Mouse (Mus musculus): ENCODE data around the gene N4bp2l2.

Gene N4bp2l2

DNA sequence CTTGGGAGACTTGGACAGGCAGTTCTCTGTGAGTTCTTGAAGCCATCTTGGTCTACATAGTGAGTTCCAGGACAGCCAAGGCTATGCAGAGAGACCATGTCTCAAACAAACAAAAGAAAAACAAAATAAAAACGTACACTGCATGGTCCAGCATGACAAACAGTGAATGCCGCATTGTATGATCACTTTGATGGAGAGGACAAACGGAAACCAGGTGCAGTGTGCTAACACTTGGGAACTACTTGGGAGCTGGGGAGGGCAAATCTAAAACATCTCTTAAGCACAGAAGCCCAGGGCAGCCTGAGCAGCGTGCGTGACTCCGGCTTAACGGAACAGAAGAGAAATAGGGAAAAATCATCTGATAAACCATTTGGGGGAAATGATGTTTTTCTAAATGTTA is 68.9 kb downstream of the N4bp2l2 start, which contains the start of gene N4bp2l1:
TSS of gene N4bp2l1 (minus strand) at position 101 of the 400 bp plus-strand sequence.
- DNase-seq (ENCODE audit: low spot score in 2 of 2): no peak

DNA sequence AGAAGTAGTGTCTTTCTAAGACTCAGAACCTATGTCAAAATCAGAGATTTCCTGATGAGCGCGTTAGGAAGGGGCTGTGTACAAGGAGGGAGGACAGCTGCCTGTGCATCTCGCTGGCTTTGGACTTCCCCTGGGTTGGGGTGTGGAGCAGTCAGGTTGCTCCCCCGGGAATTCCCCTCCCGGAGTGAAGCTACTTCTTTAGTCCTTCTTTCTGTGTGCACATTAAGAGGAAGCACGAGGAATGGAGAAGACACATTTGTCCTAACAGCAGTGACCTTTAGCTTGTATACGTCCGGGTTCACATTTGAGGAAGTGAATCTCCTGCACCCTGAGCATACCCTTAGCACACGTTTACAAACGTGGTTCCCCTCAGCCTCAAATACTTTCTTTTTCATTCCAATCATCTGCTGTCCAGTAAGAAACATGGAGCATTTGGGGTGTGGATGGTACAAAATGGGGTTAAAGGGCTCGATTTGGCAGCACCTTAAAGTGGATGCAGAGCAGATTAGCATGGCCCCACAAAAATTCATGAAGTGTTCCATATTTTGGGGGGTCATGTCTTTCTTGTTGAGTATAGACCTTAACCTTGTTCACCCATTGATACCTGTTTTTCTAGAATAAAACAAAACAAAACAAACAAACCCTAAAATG is 70.5 kb downstream of the N4bp2l2 start:
- no peak for DNase-seq (ENCODE audit: low spot score in 2 of 2)

DNA sequence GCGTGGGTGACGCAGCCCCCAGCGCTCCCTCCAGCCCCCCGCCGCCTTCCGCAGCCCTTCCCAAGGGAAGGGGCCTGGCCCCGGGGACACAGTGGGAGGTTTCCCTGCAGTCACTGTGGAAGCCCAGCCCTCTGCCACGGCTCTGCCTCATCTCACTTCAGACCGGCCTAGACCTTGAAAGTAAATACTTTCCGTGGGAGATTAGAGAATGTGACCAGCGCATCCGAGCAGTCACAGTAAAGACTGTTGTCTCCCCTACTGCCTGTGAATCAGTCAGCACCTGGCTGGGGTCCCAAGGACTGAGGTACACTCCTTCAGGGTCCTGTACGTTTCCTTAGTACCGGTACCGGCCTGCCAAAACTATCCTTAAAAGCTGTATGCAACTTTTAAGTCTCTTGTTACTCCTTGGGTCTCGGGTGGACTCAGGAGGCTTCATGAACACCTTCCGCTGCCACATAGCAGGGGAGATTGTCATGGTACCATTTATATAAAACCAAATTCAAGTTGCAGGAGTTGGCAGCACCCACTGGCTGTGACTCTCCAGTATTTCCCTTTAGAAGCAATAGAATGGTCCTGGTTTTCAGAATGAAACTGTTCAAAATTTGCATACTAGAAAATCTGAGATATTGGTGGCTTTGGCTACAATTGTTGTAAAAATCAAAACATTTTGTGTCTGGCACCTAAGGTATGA is 71.2 kb downstream of the N4bp2l2 start:
- DNase-seq (ENCODE audit: low spot score in 2 of 2): no peak

DNA sequence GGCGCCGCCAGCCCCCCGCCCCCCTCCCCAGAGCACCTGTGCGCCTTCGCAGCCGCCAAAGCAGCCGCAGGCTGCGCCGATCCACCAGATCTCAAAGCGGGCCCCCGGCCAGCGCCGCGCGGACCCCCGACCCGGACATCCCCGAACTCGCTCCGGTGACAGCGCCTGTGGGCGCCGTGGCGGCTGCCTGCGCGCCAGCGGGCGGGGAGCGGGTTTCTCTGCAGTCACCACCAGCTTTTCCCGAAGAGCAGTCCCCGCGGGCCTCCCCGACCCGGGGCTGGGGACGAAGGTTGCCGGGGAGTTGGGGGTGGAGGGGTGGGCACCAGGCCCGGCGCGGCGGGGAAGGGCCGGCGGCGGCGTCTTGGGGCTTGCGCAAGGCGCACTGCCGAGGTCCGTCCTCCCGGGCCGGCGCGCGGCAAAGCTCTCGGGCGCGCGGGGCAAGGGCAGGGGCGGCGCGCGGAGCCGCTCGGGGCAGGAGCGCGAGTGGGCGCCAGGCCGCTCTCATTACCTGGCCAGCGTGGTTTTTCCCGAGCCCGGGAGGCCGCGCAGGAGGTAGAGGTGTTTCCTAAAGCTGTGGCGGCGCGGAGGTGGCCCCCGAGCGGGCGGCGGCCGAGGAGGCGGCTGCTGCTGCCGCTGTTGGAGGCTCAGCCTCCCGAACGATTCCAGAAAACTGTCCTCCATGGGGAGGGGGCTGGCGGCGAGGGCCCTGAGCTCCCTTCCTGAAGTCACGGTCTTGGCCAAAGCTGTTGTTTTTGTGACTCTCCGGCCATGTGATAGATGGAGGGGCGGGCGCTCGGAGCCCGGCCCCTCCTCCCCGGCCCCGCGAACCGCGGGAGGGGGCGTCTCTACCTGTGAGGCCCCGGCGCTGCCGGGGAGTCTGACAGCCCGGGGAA is 72.0 kb downstream of the N4bp2l2 start:
- peak; percentile 44 to 51 for DNase-seq (ENCODE audit: low spot score in 2 of 2)

DNA sequence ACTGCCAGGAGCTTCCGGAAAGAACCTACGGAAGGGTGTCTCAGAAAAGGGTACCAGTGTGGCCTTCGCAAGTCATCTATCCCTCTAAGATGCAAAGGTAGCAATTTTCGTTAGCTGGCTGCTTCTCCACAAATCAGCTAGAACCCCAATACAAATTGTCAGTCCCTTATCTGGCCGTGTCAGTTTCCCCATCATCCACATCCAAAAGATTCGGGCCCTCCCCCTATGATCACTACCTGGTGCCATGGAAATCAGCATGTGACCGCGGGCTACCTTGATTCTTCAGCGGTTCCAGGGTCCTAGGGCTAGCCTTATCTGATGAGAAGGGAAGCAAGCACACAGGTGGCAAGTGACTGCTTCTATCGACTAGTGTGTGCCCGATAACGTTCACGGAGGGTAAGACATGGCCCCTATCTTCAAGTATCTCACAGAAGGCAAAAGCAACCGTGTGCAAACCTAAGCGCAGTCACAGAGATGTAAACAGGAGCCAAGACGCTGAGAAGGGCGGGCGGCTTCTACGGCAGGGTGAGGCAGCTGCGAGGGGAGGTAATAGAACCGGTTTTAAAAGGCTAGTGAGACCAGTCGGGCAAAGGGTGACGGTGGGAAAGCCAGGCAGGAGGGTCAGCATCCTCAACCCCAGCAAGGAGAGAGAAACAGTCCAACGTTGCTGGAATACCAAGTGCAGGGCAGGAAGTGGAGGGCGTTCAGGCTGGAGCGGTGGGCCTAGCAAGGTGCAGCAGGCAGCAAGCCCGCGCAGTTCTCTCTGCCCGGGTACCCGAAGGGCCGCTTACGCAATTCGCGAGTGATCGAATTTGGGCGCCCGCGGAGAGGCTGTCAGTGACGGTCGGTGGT is 72.9 kb downstream of the N4bp2l2 start:
- DNase-seq (ENCODE audit: low spot score in 2 of 2): peak; percentile 44 to 46

DNA sequence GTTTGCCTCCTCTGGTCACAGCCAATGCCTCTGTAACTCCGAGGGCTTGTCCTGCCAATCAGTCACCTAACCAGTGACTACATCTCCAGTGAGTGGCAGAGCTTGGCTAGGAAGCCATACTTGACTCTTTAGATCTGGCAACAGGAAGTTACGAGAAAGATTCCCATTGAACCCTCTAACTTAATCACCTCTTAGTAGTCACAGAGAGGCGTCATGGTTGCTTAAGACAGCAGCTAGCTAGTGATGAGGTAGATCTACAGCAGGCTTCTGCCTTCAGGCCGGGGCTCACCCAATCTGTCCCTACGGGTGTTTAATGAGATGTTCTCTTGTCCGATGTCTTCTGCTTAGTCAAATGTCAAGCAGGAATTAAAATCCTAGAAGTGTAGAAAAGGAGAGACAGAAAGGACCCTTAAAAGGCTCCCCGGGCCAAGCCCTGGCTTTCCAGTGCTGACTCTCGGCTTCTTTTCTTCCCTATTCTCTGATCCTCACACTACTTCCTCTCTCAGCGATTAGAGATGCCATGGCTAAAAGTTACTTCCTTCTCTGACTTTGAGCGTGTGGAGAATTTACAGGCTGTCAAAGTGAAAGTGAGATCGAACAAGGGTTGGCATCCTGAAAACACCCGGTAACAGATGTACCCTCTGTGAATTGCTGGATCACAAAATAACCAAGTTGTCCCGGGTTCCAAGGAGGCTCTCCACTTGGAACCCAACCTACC is 73.6 kb downstream of the N4bp2l2 start:
- DNase-seq (ENCODE audit: low spot score in 2 of 2): no peak

DNA sequence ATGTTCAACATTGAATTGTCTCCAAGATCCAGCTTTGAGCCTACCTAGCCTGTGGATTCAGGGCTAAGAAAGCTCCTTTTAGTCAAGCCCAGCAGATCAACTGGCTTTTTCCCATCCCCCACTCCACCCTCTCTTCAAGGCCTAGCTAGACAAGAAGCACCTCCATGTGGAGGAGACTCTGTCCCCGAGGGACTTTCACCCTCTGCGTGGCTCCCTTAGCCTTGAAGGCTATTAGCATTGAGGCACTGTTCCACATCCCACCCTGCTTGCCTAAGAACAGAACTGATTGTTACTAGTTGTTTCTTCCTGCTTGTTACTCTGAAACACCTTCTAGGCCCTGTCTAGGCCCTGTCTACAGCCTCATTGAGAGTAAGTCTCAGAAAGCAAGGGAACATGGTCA is 76.0 kb downstream of the N4bp2l2 start:
- DNase-seq (ENCODE audit: low spot score in 2 of 2): no peak

DNA sequence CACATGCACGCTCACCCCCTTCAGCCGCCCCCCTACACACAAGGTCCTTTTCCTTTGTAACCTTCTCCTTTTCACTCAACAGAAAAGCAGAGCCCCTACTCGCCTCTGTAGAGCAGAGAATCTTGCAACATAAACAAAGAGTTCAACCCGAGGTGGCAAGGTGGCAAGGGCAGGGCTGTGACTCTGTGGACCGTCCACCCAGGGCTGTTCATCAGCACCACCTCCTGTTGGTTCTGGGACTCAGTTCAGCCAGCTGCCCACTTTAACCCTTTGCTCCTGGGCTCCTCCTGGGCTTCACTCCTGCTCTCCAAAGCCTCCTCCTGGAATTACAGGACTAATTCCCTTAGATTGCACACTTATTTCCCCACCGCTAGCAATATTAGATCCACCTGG is 81.7 kb downstream of the N4bp2l2 start:
- no peak for DNase-seq (ENCODE audit: low spot score in 2 of 2)

DNA sequence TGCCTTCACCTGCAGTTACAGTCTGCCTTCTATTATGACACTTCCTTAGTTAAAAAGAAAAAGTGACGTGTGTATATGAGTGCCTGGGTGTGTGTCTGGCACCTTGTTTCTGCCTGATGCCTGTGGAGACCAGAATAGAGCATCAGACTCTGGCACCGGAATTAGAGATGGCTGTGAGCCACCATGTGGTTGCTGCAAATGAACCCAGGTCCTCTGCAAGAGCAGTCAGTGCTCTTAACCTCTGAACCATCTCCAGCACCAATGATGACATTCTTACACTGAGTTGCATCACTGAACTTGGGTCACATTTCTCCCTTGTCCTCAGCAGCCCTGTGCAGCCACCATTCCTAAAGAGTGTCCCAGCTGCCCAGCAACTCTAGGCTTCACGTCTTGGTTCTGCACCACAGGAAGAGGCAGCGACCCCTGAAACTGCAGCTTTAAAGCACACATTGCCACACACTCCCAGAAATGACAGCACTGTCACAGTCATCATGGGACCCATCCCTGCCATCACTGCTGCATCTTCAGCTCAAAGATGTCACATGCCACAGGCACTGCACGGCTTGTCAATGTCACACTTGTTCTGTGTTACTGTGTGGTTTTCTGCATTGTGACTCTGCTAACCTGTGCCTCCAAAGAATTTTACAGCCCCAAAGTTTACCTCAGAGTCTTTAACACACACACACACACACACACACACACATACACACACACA is 82.2 kb downstream of the N4bp2l2 start:
- DNase-seq (ENCODE audit: low spot score in 2 of 2): no peak

DNA sequence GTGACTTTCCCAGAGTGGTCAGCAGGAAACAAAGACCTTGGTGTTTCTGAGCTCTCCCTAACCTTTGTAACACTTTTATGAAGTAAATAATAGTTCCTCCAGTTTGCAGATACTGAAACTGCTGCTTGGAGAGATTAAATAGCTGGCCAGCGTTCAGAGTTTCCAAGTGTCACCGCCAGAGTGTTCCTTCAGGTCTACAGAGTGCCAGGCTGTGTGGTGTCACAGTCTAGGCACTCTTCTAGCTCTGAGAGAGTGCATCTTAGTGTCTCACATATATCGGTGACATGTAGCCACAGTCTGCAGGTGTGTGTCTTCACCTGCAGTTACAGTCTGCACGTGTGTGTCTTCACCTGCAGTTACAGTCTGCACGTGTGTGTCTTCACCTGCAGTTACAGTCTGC is 82.8 kb downstream of the N4bp2l2 start:
- no peak for DNase-seq (ENCODE audit: low spot score in 2 of 2)

DNA sequence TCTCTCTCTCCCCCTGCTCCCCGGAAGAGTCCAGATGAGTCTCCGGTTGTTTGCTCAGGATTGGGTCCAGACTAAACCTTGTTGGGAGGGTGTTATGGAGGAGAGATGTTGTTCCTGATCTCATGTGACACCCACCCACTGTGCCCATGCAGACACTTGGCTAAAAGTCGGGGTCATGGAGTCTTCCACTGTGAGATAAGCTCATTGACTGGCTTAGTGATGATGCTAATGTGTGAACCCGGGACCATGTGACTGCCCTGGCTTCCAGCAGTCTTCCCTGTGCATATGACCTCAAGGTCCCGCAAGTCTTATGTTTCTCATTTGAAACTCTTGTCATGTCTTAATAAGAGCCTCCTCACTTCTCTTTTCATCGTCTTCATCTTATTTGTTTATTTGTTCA is 84.8 kb downstream of the N4bp2l2 start:
- no peak for DNase-seq (ENCODE audit: low spot score in 2 of 2)

DNA sequence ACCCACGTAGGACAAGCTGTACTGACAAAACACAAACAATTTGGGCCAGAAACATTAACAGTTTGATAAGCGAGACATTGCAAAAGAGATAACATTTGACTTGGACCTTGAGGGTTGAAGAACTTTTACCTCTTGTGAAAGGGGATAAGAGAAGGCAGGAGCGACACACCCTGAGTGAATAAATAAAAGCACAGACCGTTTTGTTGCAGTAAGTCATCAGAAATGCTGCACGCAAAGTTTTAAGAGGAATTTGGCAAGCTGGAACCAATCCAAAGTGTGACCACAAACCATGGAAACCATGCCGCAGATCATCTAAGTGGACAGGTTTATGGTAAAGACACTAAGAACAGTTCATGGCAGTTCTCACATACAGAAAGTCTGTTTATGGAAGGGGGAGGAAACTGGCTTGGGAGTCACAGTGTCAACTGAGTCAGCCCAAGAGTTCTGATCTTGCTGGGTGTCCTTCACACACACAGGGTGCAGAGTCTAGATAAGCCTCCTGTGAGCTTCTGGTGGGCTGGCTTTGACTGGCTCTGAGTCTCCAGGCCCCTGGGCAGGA is 87.3 kb downstream of the N4bp2l2 start:
- no peak for DNase-seq (ENCODE audit: low spot score in 2 of 2)

DNA sequence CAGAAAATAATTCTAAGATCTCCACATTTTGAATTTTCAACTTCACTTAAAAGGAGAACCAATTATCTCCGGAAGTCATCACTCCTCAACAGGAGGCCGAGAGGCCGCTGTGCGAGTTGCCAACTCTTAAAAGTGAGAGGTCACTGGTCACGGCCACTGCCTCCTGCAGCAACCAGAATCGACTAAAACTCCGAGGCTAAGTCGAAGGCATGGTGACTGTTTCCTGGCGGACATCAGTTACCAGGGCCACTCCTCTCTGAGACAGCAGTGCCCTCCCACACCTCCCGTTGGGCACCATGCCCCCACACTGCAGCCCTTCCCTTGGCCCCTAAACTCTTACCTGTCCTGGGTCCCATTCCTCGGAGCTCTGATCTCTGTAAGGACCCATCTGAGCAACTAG is 89.2 kb downstream of the N4bp2l2 start:
- DNase-seq (ENCODE audit: low spot score in 2 of 2): no peak

DNA sequence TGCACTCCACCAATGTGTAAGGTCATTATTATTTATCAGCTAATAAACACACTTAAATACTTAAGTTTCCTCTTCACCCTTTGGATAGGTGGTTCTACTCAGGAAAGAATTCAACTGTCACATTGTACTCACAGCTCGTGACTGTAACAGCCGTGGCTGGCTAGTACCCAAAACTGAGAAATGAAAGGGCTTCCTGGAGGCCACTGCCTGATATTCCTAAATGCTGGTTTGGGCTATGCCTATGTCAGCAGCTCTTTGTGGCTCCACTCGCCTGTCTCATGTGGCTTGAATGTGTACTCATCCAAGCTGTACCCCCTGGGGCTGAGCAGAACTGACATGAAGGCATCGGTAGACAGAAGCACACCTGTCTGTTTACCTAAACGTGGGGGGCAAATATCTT is 91.1 kb downstream of the N4bp2l2 start:
- DNase-seq (ENCODE audit: low spot score in 2 of 2): no peak

DNA sequence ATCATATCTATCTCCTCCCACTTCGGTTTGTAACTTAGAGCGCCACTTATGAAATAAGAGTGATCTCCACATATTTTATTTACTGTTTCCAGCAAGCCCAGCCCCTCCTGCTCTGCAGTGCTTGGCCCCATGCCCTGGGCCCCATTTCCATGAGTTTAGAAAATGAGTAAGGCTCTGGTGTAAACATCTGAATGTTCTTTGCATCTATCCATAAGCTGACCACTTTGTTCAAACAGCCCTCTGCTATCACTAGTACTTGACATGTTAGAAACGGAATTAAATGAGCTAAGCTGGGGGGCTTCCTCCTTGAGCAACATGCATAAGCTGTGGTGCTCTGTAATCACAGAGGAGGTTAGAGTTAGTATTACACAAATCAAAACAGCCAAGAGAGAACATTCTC is 91.6 kb downstream of the N4bp2l2 start:
- no peak for DNase-seq (ENCODE audit: low spot score in 2 of 2)

DNA sequence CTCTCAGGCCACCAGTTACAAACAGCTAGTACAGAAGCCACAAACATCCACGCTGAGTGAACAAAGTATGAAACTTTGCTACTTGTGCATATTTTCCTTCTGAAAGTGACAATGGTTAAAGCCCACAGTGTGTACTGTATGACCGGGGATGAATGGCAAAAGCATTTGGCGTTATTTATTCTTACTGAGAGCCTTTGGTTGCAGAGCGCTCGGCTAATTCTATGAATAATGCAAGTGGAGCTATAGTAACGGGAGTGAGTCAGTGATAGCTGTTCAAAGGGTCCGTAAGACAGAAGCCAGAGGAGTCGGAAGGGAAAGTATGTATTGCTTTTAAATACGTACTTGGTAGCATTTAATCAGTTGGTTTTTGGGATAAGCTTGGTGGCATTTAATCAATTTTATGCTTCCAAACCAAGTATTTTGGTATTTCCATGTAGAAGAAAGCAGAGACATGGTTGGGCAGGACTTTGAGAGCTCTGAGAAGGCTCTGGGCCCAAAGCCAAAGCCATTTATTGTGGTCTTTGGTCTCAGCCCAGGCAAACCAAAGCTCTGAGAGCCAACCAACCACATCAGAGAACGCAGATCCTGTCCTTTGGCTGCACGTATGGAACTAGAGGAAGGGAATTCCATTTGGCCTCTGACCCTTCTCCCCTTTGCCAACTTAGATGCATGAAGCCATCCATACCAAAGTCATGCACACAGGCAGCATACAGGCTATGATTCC is 95.3 kb downstream of the N4bp2l2 start:
- DNase-seq (ENCODE audit: low spot score in 2 of 2): no peak

DNA sequence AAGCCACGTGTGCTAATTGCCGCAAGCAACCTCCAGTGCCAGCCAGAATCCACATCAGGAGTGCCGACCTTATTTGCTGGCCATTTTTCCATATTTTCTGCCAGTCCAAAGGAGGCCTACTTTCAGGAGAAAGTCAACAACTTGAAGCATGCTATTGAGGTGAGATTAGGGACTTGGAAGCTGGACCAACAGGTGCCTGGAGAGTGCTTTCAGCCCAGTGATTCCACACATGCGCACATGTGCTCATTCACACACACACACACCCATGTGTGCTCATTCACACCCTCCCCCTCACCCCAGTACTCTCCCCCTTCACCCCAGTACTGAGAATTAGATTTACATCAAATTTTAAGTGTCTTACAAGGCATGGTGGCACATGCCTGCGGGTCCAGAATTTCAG is 99.0 kb downstream of the N4bp2l2 start:
- no peak for DNase-seq (ENCODE audit: low spot score in 2 of 2)

DNA sequence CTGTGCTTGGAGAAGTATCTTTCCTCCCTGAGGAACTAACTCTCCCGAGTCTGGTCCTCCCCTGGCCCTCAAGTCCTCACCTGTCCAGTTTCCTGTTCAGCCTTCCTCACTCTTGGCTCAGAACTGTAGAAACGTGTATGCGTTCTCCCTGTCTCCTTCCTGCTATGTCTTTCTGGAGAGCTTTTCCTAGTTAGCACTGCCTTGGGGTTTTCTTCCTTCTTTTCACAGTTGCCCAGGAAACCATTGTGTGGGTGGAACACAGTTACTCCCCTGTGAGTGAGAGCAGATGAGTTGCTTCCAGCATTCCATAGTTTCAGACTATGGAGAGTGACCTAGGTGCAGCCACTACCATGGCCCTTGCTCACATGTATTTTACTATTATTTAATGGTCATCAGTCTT is 99.8 kb downstream of the N4bp2l2 start:
- peak; percentile 38 to 59 for DNase-seq (ENCODE audit: low spot score in 2 of 2)

DNA sequence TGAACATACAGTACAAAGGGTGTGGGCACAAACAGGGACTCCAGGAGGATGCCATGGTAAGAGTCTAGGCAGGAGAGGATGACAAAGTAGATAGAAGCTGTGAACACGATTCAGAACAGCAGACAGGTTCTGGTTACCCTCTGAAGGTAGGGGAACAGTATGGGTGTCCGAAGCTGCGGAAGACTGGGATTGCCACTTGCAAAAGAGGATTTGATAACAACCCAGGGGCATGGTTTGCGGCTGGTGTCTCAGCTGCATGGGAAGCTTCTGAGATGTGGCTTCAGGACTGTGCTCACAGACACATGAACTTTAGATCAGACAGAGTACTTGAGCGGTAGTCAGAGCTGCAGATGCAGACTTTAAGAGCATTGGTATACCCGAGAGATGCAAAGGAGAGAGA is 101.6 kb downstream of the N4bp2l2 start:
- no peak for DNase-seq (ENCODE audit: low spot score in 2 of 2)
